Mouse (Mus musculus): ENCODE measurements around the gene Gfap. TPM values are rescaled to one million over a fixed set of nuclear protein-coding genes. Genes with fewer than 3 reads are reported as not detected.
A peak's percentile ranks its signal among the peaks of the same experiment; 100 is the strongest.

Gene Gfap
- polyA plus RNA-seq, 1 experiment from 2014 or later: 0.62 TPM

DNA sequence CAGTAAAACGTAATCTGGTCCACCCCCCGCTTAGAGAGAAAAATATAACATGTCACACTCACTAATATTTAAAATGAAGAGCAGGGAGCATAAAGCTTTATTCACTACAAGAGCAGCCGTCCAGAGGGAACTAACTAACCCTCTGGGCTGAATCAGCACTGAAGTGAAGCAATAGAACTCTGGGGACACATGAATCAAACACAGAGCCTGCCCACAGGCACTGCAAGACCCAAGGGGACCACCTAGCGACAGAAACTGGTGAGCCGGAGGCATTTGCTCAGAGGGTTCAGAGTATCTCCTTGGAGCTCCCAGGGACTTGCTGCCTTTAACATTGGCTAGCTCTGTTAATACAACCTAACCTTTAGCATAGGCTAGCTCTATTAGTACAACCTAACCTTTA lies 10.6 kb downstream of the Gfap start:
- Histone ChIP-seq H3K4me3 (ENCODE audit: low read depth, low read length) (no peak overlapping the region), H3K27me3 (ENCODE audit: control insufficient read depth, insufficient read depth, low read length) (no peaks in the 10 kb centered on the region), H3K9ac (replicated peaks; ENCODE audit: low read depth, low read length) (no peak overlapping the region), H3K27ac (ENCODE audit: low read length) (no peak overlapping the region), H3K4me1 (ENCODE audit: control insufficient read depth, insufficient read depth, low read length) (0 out of 2 replicates have a peak, but pooled peaks cover 3% of the 10 kb centered on the region), H3K9me3 (ENCODE audit: control insufficient read depth, low read depth, low read length) (no peaks in the 10 kb centered on the region), H3K4me2 (replicated peaks; ENCODE audit: low read depth, low read length) (no peak overlapping the region), H3K36me3 (ENCODE audit: control insufficient read depth, insufficient read depth, low read length) (no peaks in the 10 kb centered on the region)
- ATAC-seq (ENCODE audit: insufficient number of reproducible peaks, insufficient read depth, low FRiP score, low read depth): no peak
- 74% methylated on average over 5 of the region's 5 CpGs for WGBS

DNA sequence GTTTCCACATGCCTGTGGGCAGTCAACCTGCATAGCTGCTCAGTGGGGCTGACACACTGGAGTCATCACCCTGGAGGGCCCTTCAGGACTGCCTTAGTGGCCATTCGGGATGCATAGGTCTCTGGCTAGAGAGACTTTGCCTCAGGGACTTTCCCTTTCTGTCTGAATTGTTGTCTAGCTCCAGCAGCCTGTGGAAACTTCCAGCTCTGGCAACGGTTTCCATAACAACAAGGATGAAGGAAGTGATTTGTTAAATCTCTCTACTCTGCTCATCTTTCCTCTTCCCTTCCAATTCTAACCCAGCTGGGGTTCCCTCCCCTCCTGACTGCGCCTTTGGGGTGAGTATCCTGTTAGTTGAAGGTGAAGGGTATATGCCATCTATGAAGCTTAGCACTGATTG lies 12.6 kb downstream of the Gfap start:
- no peaks in the 10 kb centered on the region for H3K9me3 ChIP-seq (ENCODE audit: control insufficient read depth, low read depth, low read length)
- H3K4me2 ChIP-seq (replicated peaks; ENCODE audit: low read depth, low read length): no peak overlapping the region
- H3K4me3 ChIP-seq (ENCODE audit: low read depth, low read length): no peak overlapping the region
- no peak overlapping the region for H3K9ac ChIP-seq (replicated peaks; ENCODE audit: low read depth, low read length)
- ATAC-seq (ENCODE audit: insufficient number of reproducible peaks, insufficient read depth, low FRiP score, low read depth): no peak
- WGBS: 72% methylated on average over 3 of the region's 3 CpGs
- no peaks in the 10 kb centered on the region for H3K27me3 ChIP-seq (ENCODE audit: control insufficient read depth, insufficient read depth, low read length)
- no peaks in the 10 kb centered on the region for H3K4me1 ChIP-seq (ENCODE audit: control insufficient read depth, insufficient read depth, low read length)
- no peak overlapping the region for H3K27ac ChIP-seq (ENCODE audit: low read length)
- H3K36me3 ChIP-seq (ENCODE audit: control insufficient read depth, insufficient read depth, low read length): no peaks in the 10 kb centered on the region

DNA sequence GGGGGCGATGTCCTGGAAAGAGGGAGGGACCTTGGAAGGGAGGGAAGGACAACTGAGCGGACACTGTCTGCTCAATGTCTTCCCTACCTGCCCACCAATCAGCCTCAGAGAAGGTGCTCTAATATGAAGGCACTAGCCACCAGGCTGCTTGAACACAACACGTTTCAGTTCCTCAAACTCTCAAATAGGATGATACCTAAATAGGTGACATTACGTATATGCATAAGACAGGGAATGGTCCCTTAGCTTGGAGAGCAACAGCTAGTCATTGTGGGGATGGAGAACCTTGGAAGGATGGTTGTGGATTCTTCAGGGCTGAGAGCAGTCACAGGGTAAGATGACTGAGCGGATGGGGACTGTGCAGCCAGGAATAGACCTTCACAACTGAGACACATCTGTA lies 13.3 kb downstream of the Gfap start:
- WGBS: 85% methylated on average over 5 of the region's 5 CpGs
- no peak overlapping the region for H3K9ac ChIP-seq (replicated peaks; ENCODE audit: low read depth, low read length)
- H3K4me1 ChIP-seq (ENCODE audit: control insufficient read depth, insufficient read depth, low read length): no peaks in the 10 kb centered on the region
- no peaks in the 10 kb centered on the region for H3K9me3 ChIP-seq (ENCODE audit: control insufficient read depth, low read depth, low read length)
- no peak overlapping the region for H3K4me3 ChIP-seq (ENCODE audit: low read depth, low read length)
- no peak overlapping the region for H3K27ac ChIP-seq (ENCODE audit: low read length)
- no peaks in the 10 kb centered on the region for H3K27me3 ChIP-seq (ENCODE audit: control insufficient read depth, insufficient read depth, low read length)
- ATAC-seq (ENCODE audit: insufficient number of reproducible peaks, insufficient read depth, low FRiP score, low read depth): no peak
- H3K4me2 ChIP-seq (replicated peaks; ENCODE audit: low read depth, low read length): no peak overlapping the region
- H3K36me3 ChIP-seq (ENCODE audit: control insufficient read depth, insufficient read depth, low read length): no peaks in the 10 kb centered on the region

DNA sequence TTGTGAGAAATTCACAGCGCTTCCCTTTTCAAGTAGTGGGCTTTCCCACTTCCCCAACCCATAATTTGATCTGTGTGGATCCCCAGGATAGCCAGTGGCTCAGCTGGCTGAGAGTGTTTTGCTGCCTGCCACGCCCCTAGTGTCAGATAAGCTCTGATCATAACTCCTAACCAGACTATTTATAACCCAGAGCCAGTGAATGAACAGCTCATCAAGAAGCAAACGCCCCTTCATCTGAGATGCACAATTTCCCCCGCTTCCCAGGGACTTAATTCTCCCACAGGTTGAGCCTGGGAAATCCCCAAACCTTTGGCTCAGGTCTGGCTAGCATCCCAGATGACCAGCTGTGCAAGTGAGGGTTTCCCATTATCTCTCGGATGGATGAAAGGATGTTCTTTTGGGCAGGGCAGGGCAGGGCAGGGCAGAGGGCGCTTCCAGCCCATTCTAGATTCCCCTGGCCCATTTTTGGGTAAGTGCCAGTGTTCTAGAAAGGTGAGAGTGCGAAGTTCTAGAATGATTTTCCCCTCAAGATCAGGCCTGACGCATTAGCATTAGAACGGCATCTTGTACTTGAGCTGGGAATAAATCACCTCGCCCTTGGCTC lies 16.0 kb downstream of the Gfap start, which contains the start of gene Fam187a:
Gene Fam187a (plus strand): TSS at position 554 of the 604 bp plus-strand sequence.
- no peak within 1 kb of the TSS for H3K4me3 ChIP-seq (ENCODE audit: low read depth, low read length)
- H3K4me2 ChIP-seq (replicated peaks; ENCODE audit: low read depth, low read length): no peak within 1 kb of the TSS
- peaks cover 8% of the 10 kb centered on the region for H3K4me1 ChIP-seq (ENCODE audit: control insufficient read depth, insufficient read depth, low read length)
- H3K36me3 ChIP-seq (ENCODE audit: control insufficient read depth, insufficient read depth, low read length): no peaks in the 10 kb centered on the region
- H3K27me3 ChIP-seq (ENCODE audit: control insufficient read depth, insufficient read depth, low read length): no peaks in the 10 kb centered on the region
- WGBS: 57% methylated on average over 10 of the region's 10 CpGs
- ATAC-seq (ENCODE audit: insufficient number of reproducible peaks, insufficient read depth, low FRiP score, low read depth): no peak
- H3K9ac ChIP-seq (replicated peaks; ENCODE audit: low read depth, low read length): no peak within 1 kb of the TSS
- no peak within 1 kb of the TSS for H3K27ac ChIP-seq (ENCODE audit: low read length)
- no peaks in the 10 kb centered on the region for H3K9me3 ChIP-seq (ENCODE audit: control insufficient read depth, low read depth, low read length)

DNA sequence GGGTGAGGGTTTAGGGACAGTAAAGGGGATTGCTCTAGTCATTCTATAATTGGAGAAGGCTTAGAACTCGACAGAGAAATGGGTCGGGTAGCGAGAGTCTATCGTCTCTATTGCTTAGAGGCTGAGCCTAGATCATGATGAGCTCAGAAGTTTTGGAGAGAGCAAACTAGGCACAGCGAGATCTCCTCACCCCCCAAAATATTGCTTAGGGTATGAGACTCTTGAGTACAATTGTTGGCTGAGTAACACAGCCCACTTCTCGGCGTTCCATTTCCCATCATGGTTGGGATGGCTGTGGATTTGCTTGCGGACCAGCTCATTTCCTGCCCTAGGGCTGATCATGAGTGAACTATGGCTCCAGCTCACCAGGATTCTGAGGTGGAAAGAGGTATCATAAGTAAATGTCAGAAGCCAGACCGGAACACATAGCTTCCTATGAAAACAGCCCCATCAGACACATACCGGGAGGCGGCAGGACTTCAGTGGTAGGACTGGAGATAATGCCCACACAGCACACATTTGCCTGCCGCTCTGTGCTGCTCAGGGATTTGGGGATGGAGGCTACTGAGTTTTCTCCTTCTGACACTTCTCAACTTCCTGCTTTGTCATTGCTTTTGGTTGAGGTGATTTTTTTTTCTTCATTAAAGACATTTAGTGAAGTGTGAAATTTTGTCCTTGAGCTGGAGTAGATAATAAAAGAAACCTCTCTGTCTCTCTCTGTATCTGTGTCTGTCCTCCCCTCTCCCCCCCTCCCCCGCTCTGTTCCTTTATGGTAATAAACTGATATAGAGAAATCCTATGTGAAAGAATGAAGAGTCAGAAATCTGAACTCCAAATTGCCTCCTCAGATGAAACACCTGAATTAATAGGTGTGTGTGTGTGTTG lies 19.2 kb downstream of the Gfap start:
- Histone ChIP-seq H3K4me3 (ENCODE audit: low read depth, low read length) (peak overlapping the region; percentile 91), H3K9me3 (ENCODE audit: control insufficient read depth, low read depth, low read length) (no peaks in the 10 kb centered on the region), H3K4me1 (ENCODE audit: control insufficient read depth, insufficient read depth, low read length) (peaks cover 11% of the 10 kb centered on the region), H3K27ac (ENCODE audit: low read length) (no peak overlapping the region), H3K4me2 (replicated peaks; ENCODE audit: low read depth, low read length) (peak overlapping the region; percentile 80), H3K36me3 (ENCODE audit: control insufficient read depth, insufficient read depth, low read length) (peaks cover 12% of the 10 kb centered on the region; the same call in 1 of the 2 replicates), H3K9ac (replicated peaks; ENCODE audit: low read depth, low read length) (no peak overlapping the region; the same call in 1 of the 2 replicates), H3K27me3 (ENCODE audit: control insufficient read depth, insufficient read depth, low read length) (no peaks in the 10 kb centered on the region)
- 0 out of 2 replicates have a peak, but pooled peaks have one; percentile 19 for ATAC-seq (ENCODE audit: insufficient number of reproducible peaks, insufficient read depth, low FRiP score, low read depth)
- 15% methylated on average over 13 of the region's 13 CpGs for WGBS

DNA sequence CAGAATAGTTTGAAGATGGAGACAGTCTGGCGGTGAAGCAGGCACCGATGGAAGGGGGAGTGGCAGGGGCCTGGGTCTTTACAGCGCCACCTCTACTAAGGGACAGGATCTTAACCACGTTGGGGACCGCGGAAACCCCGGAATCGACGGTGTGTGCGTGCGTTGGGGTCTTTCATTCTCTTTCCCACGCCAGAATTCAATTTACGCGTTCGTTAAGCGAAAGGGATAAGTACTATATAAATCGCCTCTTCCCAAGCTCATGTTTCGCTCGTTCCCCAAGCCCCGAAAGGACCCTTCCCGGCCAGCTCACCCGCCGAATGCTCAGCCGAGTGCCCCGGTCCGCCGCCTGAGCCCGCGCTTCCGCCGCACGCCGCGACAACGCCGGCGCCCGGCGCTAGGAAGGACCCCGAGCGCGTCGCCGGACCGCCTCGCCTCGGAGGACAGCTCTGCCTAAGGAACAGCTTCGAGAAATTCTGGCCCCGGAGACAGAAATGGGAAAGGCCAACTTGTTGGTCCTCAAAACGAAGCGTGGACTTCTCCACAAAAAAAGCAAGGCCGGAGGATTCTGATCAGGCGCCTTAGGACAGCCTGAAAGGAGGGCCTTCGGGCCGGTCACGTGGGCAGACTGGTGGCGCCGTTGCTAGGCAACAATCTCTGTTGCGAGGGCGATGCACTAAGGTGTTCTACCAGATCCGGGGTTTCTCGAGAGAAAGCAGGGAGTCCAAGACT lies 20.0 kb downstream of the Gfap start, which contains the start of the genes Eftud2 and Ccdc103:
Gene Eftud2 (minus strand): TSS at position 401 of the 729 bp plus-strand sequence.
Gene Ccdc103 (plus strand): TSS at position 620 of the 729 bp plus-strand sequence.
- Histone ChIP-seq H3K9ac (replicated peaks; ENCODE audit: low read depth, low read length) (peak within 1 kb of the TSS; percentile 74), H3K36me3 (ENCODE audit: control insufficient read depth, insufficient read depth, low read length) (peaks cover 17% of the 10 kb centered on the region; the same call in 1 of the 2 replicates), H3K27ac (ENCODE audit: low read length) (peak within 1 kb of the TSS; percentile 87), H3K27me3 (ENCODE audit: control insufficient read depth, insufficient read depth, low read length) (no peaks in the 10 kb centered on the region), H3K4me3 (ENCODE audit: low read depth, low read length) (peak within 1 kb of the TSS; percentile 91), H3K9me3 (ENCODE audit: control insufficient read depth, low read depth, low read length) (no peaks in the 10 kb centered on the region), H3K4me1 (ENCODE audit: control insufficient read depth, insufficient read depth, low read length) (peaks cover 11% of the 10 kb centered on the region), H3K4me2 (replicated peaks; ENCODE audit: low read depth, low read length) (peak within 1 kb of the TSS; percentile 80)
- ATAC-seq (ENCODE audit: insufficient number of reproducible peaks, insufficient read depth, low FRiP score, low read depth): peak; percentile 90
- under 1% methylated on average over 62 of the region's 62 CpGs for WGBS

DNA sequence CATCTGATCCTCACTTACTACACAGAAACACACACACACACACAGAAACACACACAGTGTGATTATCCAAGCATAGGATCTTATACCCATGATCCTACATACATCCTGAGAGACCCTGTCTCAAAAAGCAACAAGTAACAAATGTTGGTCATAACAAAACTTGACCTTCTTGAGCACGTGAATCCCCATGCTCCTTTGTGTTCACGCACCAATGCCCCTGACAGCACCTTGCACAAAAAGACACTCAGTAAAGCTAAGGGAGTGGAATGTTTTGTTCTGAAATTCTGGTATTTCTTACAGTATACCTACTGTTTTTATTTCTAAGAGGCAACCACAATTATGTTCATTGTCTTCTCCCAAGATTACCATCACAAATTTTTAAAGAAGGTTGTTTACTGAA lies 21.2 kb downstream of the Gfap start:
- Histone ChIP-seq H3K4me2 (replicated peaks; ENCODE audit: low read depth, low read length) (peak overlapping the region; percentile 80), H3K4me1 (ENCODE audit: control insufficient read depth, insufficient read depth, low read length) (peaks cover 11% of the 10 kb centered on the region), H3K4me3 (ENCODE audit: low read depth, low read length) (peak overlapping the region; percentile 91), H3K27me3 (ENCODE audit: control insufficient read depth, insufficient read depth, low read length) (no peaks in the 10 kb centered on the region), H3K27ac (ENCODE audit: low read length) (no peak overlapping the region), H3K9ac (replicated peaks; ENCODE audit: low read depth, low read length) (no peak overlapping the region), H3K9me3 (ENCODE audit: control insufficient read depth, low read depth, low read length) (no peaks in the 10 kb centered on the region), H3K36me3 (ENCODE audit: control insufficient read depth, insufficient read depth, low read length) (peaks cover 29% of the 10 kb centered on the region; the same call in 1 of the 2 replicates)
- WGBS: 75% methylated on average over 2 of the region's 2 CpGs
- no peak for ATAC-seq (ENCODE audit: insufficient number of reproducible peaks, insufficient read depth, low FRiP score, low read depth)

DNA sequence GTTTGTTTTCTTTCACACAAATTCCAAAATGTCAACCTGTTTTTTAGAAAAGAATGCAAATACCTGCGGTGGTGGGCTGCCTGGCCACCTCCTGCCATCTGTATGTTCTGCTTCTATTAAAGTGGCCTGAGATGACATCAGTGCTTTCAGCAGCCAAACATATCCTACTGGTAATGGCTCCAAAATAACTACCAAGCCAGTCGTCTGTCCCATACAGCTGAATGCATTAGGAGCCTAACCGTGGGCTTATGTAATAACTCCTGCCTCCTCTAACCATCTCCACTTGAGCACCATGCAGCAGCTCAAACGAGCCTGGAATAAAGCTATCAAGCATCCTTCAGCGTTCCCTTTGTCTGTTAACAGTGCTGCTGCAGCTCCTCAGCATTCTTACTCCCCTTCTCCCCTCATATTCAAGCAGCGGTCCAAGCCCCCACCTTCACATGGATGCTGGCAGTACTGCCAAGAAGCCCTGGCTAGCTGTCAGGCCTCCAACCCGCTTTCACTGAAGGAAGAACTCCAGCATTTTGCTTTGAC lies 25.8 kb downstream of the Gfap start:
- H3K4me3 ChIP-seq (ENCODE audit: low read depth, low read length): no peak overlapping the region
- WGBS: 78% methylated on average over 7 of the region's 7 CpGs
- no peak overlapping the region for H3K4me2 ChIP-seq (replicated peaks; ENCODE audit: low read depth, low read length)
- peaks cover 49% of the 10 kb centered on the region for H3K36me3 ChIP-seq (ENCODE audit: control insufficient read depth, insufficient read depth, low read length)
- H3K9me3 ChIP-seq (ENCODE audit: control insufficient read depth, low read depth, low read length): no peaks in the 10 kb centered on the region
- H3K27me3 ChIP-seq (ENCODE audit: control insufficient read depth, insufficient read depth, low read length): no peaks in the 10 kb centered on the region
- peaks cover 4% of the 10 kb centered on the region for H3K4me1 ChIP-seq (ENCODE audit: control insufficient read depth, insufficient read depth, low read length)
- no peak overlapping the region for H3K27ac ChIP-seq (ENCODE audit: low read length)
- no peak for ATAC-seq (ENCODE audit: insufficient number of reproducible peaks, insufficient read depth, low FRiP score, low read depth)
- H3K9ac ChIP-seq (replicated peaks; ENCODE audit: low read depth, low read length): no peak overlapping the region

Data from stomach, embryonic 14.5 days (tissue).